In genomic region chr9:103480603-103481220, GRCm38 (mm10) we compare ENCODE assay signal across 9 mouse cellular contexts. TPM values are rescaled to one million over a fixed set of nuclear protein-coding genes. Genes with fewer than 3 reads are reported as not detected.
DNase-seq lines count a peak whose midpoint lies in the region; ATAC-seq and TF ChIP-seq lines count a peak whose summit lies in the region.
"Had no signal": no experiment of that assay in that cellular context is flagged by ENCODE, and none has a peak within 500 bp of the region (broad histone marks: within the 10 kb centered on the region; RNA-seq: fewer than 3 reads in every experiment).

No protein-coding gene starts in this region.

- H3K4me1 ChIP-seq in cerebellum, adult 2 months (ENCODE audit: control insufficient read depth, insufficient read depth, low read length) = no peaks in the 10 kb centered on the region
- peaks cover 13% of the 10 kb centered on the region; the same call in 1 of the 2 replicates for H3K4me1 ChIP-seq in embryonic facial prominence, embryonic 12.5 days
- H3K4me1 ChIP-seq in hindbrain, embryonic 11.5 days (replicated peaks; ENCODE audit: control insufficient read depth, insufficient read depth, low read length) = 0 out of 2 replicates have a peak, but pooled peaks cover 5% of the 10 kb centered on the region
- H3K4me1 ChIP-seq in limb, embryonic 13.5 days = peaks cover 24% of the 10 kb centered on the region
- H3K4me1 ChIP-seq in neural tube, embryonic 15.5 days = peaks cover 5% of the 10 kb centered on the region; the same call in 1 of the 2 replicates

- ATAC-seq in embryonic facial prominence, embryonic 12.5 days (ENCODE audit: insufficient number of reproducible peaks, insufficient read depth, low FRiP score, low TSS enrichment) = peak; percentile 17; the same call in 1 of the 2 replicates
- 0 out of 2 replicates have a peak, but pooled peaks have one; percentile 30 for ATAC-seq in hindbrain, embryonic 11.5 days (ENCODE audit: low FRiP score)
- 0 out of 2 replicates have a peak, but pooled peaks have one; percentile 36 for ATAC-seq in limb, embryonic 13.5 days (ENCODE audit: low FRiP score, low read depth)
- ATAC-seq in neural tube, embryonic 15.5 days (ENCODE audit: low FRiP score) = no peak
- ATAC-seq in megakaryocyte, adult 5-6 weeks (ENCODE audit: poor library complexity, severe bottlenecking) = no peak

- TF ChIP-seq POLR2A in cerebellum, adult 2 months (IDR thresholded peaks at IDR 0.05; ENCODE audit: borderline replicate concordance, insufficient read depth, low read length) = no peak

- no peaks in the 10 kb centered on the region for H3K27me3 ChIP-seq in cerebellum, adult 2 months (ENCODE audit: control insufficient read depth, insufficient read depth, low read length)
- H3K27me3 ChIP-seq in embryonic facial prominence, embryonic 12.5 days = no peaks in the 10 kb centered on the region
- no peaks in the 10 kb centered on the region for H3K27me3 ChIP-seq in hindbrain, embryonic 11.5 days (ENCODE audit: control insufficient read depth, insufficient read depth, low read length)
- no peaks in the 10 kb centered on the region for H3K27me3 ChIP-seq in limb, embryonic 13.5 days
- no peaks in the 10 kb centered on the region for H3K27me3 ChIP-seq in neural tube, embryonic 15.5 days (replicated peaks)

- 46% methylated on average over 8 of the region's 8 CpGs for WGBS in cerebellum, adult 2 months
- 48% methylated on average over 8 of the region's 8 CpGs for WGBS in embryonic facial prominence, embryonic 12.5 days
- 41% methylated on average over 8 of the region's 8 CpGs for WGBS in hindbrain, embryonic 11.5 days
- WGBS in limb, embryonic 13.5 days = 43% methylated on average over 8 of the region's 8 CpGs
- WGBS in neural tube, embryonic 15.5 days = 50% methylated on average over 8 of the region's 8 CpGs

- no peak overlapping the region for H3K27ac ChIP-seq in cerebellum, adult 2 months (ENCODE audit: insufficient read depth, low read length)
- H3K27ac ChIP-seq in embryonic facial prominence, embryonic 12.5 days = no peak overlapping the region
- H3K27ac ChIP-seq in hindbrain, embryonic 11.5 days (ENCODE audit: low read depth, low read length) = peak overlapping the region; percentile 51
- H3K27ac ChIP-seq in limb, embryonic 13.5 days = no peak overlapping the region
- no peak overlapping the region for H3K27ac ChIP-seq in neural tube, embryonic 15.5 days (replicated peaks)
- H3K27ac ChIP-seq: macrophage had no signal

- H3K9ac ChIP-seq in embryonic facial prominence, embryonic 12.5 days = no peak overlapping the region
- no peak overlapping the region for H3K9ac ChIP-seq in hindbrain, embryonic 11.5 days (ENCODE audit: low read depth, low read length)
- H3K9ac ChIP-seq in limb, embryonic 13.5 days = no peak overlapping the region
- no peak overlapping the region for H3K9ac ChIP-seq in neural tube, embryonic 15.5 days (replicated peaks)

- H3K4me2 ChIP-seq in embryonic facial prominence, embryonic 12.5 days (replicated peaks) = no peak overlapping the region
- no peak overlapping the region for H3K4me2 ChIP-seq in hindbrain, embryonic 11.5 days (replicated peaks; ENCODE audit: low read depth, low read length)
- H3K4me2 ChIP-seq in limb, embryonic 13.5 days (replicated peaks) = no peak overlapping the region
- no peak overlapping the region for H3K4me2 ChIP-seq in neural tube, embryonic 15.5 days

- peak; percentile 30 to 62 for DNase-seq in cerebellum, postnatal 14 days
- no peak for DNase-seq in cerebellum, adult 2 months
- DNase-seq in hindbrain, embryonic 11.5 days (ENCODE audit: low spot score) = peak; percentile 49
- no peak for DNase-seq in spleen, postnatal 4 days (ENCODE audit: low spot score in 2 of 2)

- no peaks in the 10 kb centered on the region for H3K36me3 ChIP-seq in embryonic facial prominence, embryonic 12.5 days
- no peaks in the 10 kb centered on the region for H3K36me3 ChIP-seq in hindbrain, embryonic 11.5 days (ENCODE audit: control insufficient read depth, insufficient read depth, low read length)
- H3K36me3 ChIP-seq in limb, embryonic 13.5 days = no peaks in the 10 kb centered on the region
- H3K36me3 ChIP-seq in neural tube, embryonic 15.5 days = no peaks in the 10 kb centered on the region

- TF ChIP-seq CTCF in cerebellum, adult 2 months (IDR thresholded peaks at IDR 0.05; ENCODE audit: borderline replicate concordance, insufficient read depth, low read depth, low read length) = no peak

- no peak overlapping the region for H3K4me3 ChIP-seq in cerebellum, adult 2 months (replicated peaks; ENCODE audit: insufficient read depth, low read depth, low read length)
- no peak overlapping the region for H3K4me3 ChIP-seq in embryonic facial prominence, embryonic 12.5 days
- H3K4me3 ChIP-seq in hindbrain, embryonic 11.5 days (ENCODE audit: low read depth, low read length) = no peak overlapping the region
- no peak overlapping the region for H3K4me3 ChIP-seq in limb, embryonic 13.5 days
- H3K4me3 ChIP-seq in neural tube, embryonic 15.5 days (replicated peaks) = no peak overlapping the region

- H3K9me3 ChIP-seq in embryonic facial prominence, embryonic 12.5 days = no peaks in the 10 kb centered on the region
- no peaks in the 10 kb centered on the region for H3K9me3 ChIP-seq in hindbrain, embryonic 11.5 days (ENCODE audit: control insufficient read depth, low read length)
- H3K9me3 ChIP-seq in limb, embryonic 13.5 days = no peaks in the 10 kb centered on the region
- H3K9me3 ChIP-seq in neural tube, embryonic 15.5 days (replicated peaks) = no peaks in the 10 kb centered on the region

RNA-seq across cellular contexts. Expression of gene Bfsp2, which starts 0.5 kb away (rescaled TPM):
- polyA plus RNA-seq in cerebellum, adult 2 months (2012; rRNA removed) = 7.6 and 9.2 TPM in 2 replicates
- polyA plus RNA-seq in embryonic facial prominence, embryonic 12.5 days (2016; fragmentation: Nextera tagmentation; extraction: Ambion mirVana) = 1.8 and 3.1 TPM in 2 replicates
- polyA plus RNA-seq in hindbrain, embryonic 11.5 days (2014; fragmentation: Nextera tagmentation; extraction: Ambion mirVana) = 0.54 and 2.1 TPM in 2 replicates
- polyA plus RNA-seq in limb, embryonic 13.5 days (2015; fragmentation: Nextera tagmentation; extraction: Ambion mirVana) = 2.3 and 2.8 TPM in 2 replicates
- 2.5 and 2.7 TPM in 2 replicates for polyA plus RNA-seq in neural tube, embryonic 15.5 days (2015; fragmentation: Nextera tagmentation; extraction: Ambion mirVana)
- total RNA-seq in megakaryocyte, adult 5-6 weeks (2015) = 0.30 TPM in 1 of 2 replicates, not detected in the other
- 1.1 and 1.3 TPM in 2 replicates for total RNA-seq in megakaryocyte, adult 5-6 weeks (2017)
- polyA plus RNA-seq: macrophage had no signal

Comparison
In these comparisons a context has a peak if more than half of its experiments do, and no peak if none do; other contexts are left out.
1. DNase-seq: peak in cerebellum, postnatal 14 days (2 of 2) and hindbrain, embryonic 11.5 days (single experiment); none in cerebellum, adult 2 months (0 of 2) and spleen, postnatal 4 days (0 of 2).
2. ATAC-seq: peak in embryonic facial prominence, embryonic 12.5 days (single experiment), hindbrain, embryonic 11.5 days (single experiment) and limb, embryonic 13.5 days (single experiment); none in neural tube, embryonic 15.5 days (single experiment) and megakaryocyte, adult 5-6 weeks (single experiment).